Mouse (Mus musculus) layer of hippocampus, adult 2 months (tissue): ENCODE data around the gene Znrf1. TPM values are rescaled to one million over a fixed set of nuclear protein-coding genes. Genes with fewer than 3 reads are reported as not detected.

Experiments
- DNase-seq, 2 experiments: peaks; one replicate each; pipeline ENCODE4 v3.0.0; 2022; ENCODE audit warnings: low spot score in 2 of 2
- H3K27ac ChIP-seq: fragments of 200-600 bp; 2 replicates; pipeline ENCODE4 v1.8.1; 2022
- H3K4me3 ChIP-seq: fragments of 200-600 bp; 2 replicates; pipeline ENCODE4 v1.8.1; 2022; ENCODE audit warnings: mild to moderate bottlenecking
- CTCF ChIP-seq: fragments of 200-600 bp; conservative IDR thresholded peaks from 2 replicates; pipeline ENCODE4 v1.8.1; 2022; ENCODE audit warnings: antibody characterized with exemption, mild to moderate bottlenecking, moderate library complexity
- total RNA-seq, 2 experiments: library from RNA; stranded (reverse); gene quantifications; 2 replicates each; pipeline ENCODE4 v1.2.3; 2021

Znrf1 gene
- total RNA-seq, 2 experiments from 2014 or later = 105 to 107 TPM

DNA sequence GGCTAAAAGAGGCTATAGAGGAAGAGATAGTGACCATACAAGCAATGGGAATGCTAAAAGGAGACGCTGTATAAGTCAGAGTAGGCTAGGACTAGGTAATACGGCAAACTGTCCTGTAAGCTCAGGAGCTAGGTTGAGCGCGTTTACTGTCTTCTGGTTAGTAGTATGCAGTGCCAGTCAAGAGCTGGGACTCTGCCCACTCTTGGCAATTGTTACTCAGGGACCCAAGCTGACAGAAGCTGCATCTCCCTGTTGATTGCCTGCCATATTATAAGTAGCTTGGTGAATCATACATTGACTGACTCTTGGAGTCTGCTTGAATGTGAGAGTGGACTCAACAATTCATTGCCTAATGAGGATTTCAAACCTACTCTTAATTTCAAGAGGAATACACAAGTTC is 66.2 kb downstream of the Znrf1 start:
- H3K27ac ChIP-seq = no peak overlapping the region
- no peak overlapping the region for H3K4me3 ChIP-seq
- TF ChIP-seq CTCF = no peak
- peak; percentile 44 to 54 for DNase-seq

DNA sequence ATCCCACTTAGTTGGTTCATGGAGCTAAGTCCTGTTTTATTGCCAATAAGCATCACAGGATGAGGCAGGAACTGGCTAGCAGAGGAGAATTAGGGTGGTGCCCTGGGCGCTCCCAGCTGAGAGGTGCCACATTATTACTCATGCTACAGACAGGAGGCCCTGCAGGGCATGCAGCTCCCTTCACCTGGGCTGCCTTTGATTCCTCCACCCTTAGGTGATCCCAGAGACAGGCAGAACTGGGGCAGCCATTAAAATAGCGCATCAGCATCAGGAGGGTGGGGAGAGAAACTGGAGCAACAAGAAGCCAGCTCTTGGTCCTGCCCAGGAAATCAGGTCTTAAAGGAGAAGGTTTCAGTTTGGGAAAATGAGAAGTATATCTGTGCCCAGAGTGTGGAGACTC is 69.1 kb downstream of the Znrf1 start:
- Histone ChIP-seq H3K27ac (no peak overlapping the region), H3K4me3 (no peak overlapping the region)
- no peak for TF ChIP-seq CTCF
- DNase-seq = no peak

DNA sequence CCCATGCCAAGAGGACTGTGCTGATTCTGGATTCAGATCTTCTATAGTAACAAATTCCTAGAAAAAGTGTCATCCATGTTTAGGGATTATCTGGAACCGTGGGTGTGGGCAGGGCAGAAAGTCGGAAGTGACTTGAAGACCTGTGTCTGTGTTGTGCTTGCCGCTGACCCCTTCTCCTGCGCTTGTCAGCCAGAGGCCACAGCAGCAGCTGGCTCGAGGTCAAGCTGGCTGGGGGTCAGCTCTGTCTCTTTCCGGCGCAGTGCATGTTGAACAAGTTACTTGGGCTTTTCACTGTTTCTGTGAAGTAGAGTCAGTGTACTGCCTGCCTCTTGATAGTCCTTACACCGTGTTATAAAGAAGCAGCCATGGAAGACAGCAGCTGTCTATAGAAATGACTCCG is 71.1 kb downstream of the Znrf1 start:
- Histone ChIP-seq H3K27ac (no peak overlapping the region), H3K4me3 (no peak overlapping the region)
- DNase-seq = no peak
- TF ChIP-seq CTCF = no peak

DNA sequence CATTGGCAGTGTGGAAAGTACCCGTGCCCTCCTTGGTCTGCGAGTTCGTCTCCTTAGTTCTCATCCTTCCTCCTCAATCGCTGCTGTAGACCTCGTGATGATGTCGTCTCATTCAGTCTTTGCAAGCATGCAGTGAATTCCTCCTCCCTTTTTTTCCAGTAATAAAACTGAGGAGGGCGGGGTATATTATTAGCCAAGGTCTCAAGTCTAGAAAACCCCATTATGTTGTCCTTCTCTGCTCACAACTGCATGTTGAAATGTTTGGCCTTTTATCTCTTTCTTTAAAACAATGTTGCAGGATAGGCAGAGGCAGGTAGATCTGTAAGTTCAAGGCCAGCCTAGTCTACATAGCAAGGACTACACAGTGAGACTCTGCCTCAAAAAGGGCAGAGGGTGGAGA is 71.5 kb downstream of the Znrf1 start:
- no peak for TF ChIP-seq CTCF
- DNase-seq = no peak
- no peak overlapping the region for H3K27ac ChIP-seq
- H3K4me3 ChIP-seq = no peak overlapping the region

DNA sequence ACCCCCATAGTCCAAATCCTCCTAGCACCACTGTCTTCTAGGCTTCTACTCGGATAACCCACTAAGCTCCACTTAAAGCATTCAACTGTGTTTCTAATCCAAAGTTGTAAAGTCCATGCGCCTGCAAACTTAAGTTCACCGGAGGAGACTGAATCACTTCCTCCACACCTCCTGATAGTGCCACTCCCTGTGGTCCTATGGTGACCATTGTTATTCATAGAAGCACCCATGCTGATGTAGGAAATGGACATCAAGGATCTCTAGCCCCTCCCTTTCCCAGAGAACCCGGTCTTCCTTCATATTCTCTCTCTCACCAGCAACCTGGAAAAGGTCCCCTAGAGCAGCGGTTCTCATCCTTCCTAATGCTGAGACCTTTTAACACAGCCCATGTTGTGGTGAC is 77.3 kb downstream of the Znrf1 start:
- DNase-seq = no peak
- no peak overlapping the region for H3K4me3 ChIP-seq
- no peak for TF ChIP-seq CTCF
- no peak overlapping the region for H3K27ac ChIP-seq

DNA sequence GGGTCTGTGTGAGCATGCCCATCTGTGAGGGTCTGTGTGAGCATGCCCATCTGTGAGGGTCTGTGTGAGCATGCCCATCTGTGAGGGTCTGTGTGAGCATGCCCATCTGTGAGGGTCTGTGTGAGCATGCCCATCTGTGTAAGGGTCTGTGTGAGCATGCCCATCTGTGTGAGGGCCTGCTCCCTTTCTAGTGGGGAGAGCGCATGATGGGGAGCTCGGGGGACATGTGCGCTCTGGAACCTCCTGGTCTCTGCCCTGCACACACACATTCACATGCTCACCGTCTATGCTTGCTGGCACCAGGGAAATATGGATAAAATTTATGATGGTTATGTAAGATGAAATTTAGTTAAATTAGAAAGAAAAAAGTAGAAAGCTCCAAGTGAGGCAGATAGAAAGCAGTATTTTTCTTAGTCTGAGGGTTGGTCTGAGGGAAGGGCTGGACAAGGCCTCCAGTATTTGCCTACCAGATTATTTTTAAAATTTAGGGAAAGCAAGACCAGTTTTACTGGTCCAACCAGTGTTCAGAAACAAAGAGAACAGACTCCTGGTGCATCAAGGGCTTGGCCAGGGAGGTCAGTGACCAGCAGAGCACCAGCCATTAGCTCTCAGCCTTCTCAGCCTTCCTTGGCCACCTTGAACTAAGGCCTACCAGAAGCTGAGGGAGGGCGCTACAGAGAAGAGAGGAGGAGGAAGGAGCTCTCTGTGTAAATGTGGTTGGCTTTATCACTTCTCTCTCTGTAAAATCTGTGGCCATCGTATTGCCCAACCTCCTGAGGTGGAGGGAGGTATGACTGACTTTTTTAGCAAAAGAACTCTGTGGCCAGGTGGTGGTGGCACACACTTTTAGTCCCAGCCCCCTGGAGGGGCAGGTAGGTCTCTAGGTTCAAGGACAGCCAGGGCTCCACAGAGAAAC is 79.1 kb downstream of the Znrf1 start:
- H3K4me3 ChIP-seq = no peak overlapping the region
- H3K27ac ChIP-seq = no peak overlapping the region
- TF ChIP-seq CTCF = no peak
- DNase-seq = no peak

DNA sequence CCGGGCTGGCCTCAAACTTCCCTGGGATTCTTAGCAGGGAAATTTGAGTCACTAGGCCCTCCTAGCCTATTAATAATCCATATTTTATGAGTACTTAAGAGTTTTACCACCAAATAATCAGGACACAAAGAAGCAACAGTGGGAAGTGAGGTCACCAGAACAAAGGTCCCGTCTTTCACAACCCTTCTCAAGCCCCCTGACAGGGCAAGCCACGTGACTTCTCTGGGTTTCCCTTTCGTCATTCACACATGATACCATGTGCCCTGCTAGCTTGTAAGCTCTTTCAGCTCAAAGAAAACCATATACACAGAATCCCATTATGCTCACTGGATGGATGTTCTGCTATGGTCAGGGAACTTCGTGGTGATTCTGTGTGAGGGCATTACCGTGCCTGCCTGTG is 81.9 kb downstream of the Znrf1 start:
- H3K27ac ChIP-seq = no peak overlapping the region
- no peak for TF ChIP-seq CTCF
- H3K4me3 ChIP-seq = no peak overlapping the region
- no peak for DNase-seq

DNA sequence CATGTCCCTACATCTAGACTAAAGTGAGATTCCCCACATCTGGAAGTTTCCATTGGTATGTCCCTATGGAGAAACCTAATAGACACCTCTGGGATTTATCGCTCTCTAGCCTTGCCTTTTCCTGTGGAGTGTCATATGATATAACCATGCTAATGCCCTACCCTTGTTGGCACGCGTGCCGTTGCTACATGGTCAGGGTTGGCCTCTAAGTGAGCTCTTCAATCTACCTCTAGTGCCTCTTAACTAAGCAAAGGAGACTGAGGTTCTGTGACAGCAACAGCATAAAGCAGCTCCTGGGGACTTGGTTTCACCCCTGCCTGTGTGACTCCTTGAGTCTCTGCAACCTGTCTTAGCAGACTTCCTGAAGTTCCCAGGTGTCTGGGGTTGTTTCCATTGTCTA is 82.4 kb downstream of the Znrf1 start:
- DNase-seq = no peak
- TF ChIP-seq CTCF = no peak
- no peak overlapping the region for H3K27ac ChIP-seq
- no peak overlapping the region for H3K4me3 ChIP-seq

DNA sequence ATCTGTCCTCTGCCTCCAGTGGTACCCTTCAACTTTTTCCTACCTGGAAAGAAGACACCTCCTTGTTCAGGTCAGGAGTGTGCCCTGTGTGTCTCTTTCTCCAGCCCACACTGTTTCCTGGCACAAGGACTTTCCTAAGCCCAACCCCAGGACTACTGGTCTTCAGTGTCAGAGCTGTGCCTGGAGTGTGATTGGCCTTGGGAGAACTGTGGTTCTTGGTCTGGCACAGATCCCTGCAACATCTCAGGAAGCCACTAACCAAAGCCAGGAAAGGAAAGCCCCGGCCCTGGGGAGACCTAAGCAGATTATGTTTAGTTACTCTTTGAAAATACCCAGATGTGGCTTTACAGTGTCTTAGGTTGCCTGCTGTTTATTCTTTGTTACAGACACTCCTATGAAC is 84.0 kb downstream of the Znrf1 start:
- no peak for DNase-seq
- Histone ChIP-seq H3K4me3 (no peak overlapping the region), H3K27ac (0 out of 2 replicates have a peak overlapping the region, but pooled peaks have one; percentile 44)
- no peak for TF ChIP-seq CTCF

DNA sequence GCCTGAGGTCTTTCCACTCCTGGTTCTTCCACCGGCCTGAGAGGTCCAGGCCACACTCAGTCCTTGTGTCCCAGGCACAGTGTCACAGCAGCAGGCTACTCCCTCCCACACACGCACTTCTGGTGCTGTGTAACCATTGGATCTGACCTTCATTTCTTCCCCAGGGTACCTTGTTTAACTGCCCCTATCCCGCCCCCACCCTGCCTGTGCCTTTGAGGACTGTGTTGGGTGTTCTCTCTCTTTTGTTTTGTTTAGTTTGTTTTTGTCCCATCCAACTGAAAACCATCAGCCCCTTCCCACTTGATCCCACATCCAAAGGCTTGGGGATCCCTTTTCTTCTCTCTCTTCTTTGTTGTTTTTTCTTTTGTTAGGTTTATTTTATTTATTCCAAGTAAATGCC is 86.2 kb downstream of the Znrf1 start:
- H3K4me3 ChIP-seq = no peak overlapping the region
- DNase-seq = no peak
- TF ChIP-seq CTCF = no peak
- 0 out of 2 replicates have a peak overlapping the region, but pooled peaks have one; percentile 28 for H3K27ac ChIP-seq

DNA sequence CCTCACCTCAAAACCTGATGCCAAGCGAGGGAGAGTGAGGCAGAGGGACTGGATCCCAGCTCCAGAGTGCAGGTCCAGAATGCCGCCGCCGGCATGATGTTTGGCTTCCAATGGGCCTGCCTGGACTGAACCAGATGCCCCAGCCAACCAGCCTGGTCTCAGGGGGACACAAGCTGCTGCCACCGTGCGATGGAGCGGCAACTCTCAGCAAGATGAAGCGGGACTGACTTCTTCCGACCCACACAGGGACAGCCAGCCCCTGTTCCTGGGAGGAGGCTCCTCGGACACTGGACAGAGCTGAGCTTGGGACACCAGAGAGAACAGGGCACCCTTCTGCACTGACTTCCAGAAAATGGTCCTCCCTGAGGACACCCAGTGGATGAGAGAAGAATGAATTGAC is 86.7 kb downstream of the Znrf1 start:
- TF ChIP-seq CTCF = no peak
- Histone ChIP-seq H3K27ac (peak overlapping the region; percentile 18; the same call in 1 of the 2 replicates), H3K4me3 (no peak overlapping the region)
- DNase-seq = no peak

DNA sequence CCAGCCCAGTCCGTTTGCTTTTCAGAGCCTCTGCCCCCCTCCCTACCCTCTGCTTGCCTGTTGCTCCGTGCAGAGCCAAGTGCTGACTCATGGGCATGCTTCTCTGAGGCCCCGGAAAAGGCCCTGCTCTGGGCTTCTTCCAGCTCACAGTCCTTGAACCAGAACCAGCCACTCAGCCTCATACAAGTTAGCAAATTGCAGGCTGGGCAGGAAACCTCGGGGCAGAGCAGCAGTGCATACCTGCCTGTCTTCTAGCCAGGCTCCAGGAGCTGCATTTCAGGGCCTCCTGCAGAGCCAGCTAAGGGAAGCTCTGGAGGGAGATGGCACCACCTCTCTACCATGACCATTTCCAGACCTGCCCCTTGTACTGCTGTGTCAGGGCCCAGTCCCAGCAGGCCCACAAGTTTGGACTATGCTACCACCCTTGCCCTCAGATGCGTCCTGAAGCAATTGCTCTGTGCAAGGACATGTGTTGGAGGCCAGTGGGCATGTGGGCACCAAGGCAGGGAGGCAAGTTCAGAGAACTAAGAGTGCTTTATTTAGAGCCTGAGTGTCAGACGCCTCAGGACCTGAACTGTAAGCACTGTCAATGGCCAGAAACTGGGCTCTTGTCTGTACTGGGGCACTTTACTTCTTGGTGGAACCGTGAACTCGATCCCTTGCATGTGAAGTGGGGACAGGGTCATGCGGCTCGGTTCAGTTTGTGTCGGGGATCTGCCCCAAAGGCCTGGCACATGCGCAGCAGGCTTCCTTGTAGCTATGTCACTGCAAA is 88.4 kb downstream of the Znrf1 start:
- peak overlapping the region; percentile 68 for H3K27ac ChIP-seq
- TF ChIP-seq CTCF = no peak
- no peak overlapping the region for H3K4me3 ChIP-seq
- DNase-seq = peak in 1 of 2 experiments; percentile 52

DNA sequence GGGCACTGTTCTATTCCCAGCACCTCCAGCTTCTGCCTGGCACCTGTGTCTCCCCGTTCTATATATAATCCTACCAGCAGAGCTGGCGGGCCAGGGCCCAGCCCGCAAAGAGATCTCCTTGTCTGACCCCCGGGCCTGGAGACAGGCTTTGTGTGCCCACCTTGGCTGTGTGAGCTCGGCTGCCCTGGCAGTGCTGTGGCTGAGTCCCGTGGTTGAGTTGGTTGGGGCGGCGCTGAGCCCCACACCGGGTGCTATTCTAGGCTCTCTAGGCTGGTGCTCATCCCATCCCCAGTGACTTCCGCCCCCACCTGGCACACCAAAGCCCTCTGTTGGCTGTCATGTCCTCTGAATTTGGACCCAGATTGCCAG is 88.9 kb downstream of the Znrf1 start:
- no peak for TF ChIP-seq CTCF
- H3K27ac ChIP-seq = peak overlapping the region; percentile 68
- no peak for DNase-seq
- no peak overlapping the region for H3K4me3 ChIP-seq
